Mouse (Mus musculus): Measurements from ENCODE around the gene Olfr913.

The Olfr913 gene

GRCm38 (mm10) chr9:38592459-38592858, at the start of gene Olfr913:
Gene Olfr913, plus strand, starts transcription at chr9:38592759.
- DNase-seq (ENCODE audit: low read depth, low spot score) = no peak

- no peak for DNase-seq (ENCODE audit: low read depth, low spot score)
Measured at GRCm38 (mm10) chr9:38579878-38580277, 12.7 kb upstream of the Olfr913 start, which contains the start of gene Olfr912. Gene Olfr912, plus strand, starts transcription at chr9:38580178.

GRCm38 (mm10) chr9:38591056-38591455, 1.5 kb upstream of the Olfr913 start:
- no peak for DNase-seq (ENCODE audit: low read depth, low spot score)

- no peak for DNase-seq (ENCODE audit: low read depth, low spot score)
Measured at GRCm38 (mm10) chr9:38604802-38605201, 12.2 kb downstream of the Olfr913 start, which contains the start of gene Olfr914. Gene Olfr914, plus strand, starts transcription at chr9:38605102.

- DNase-seq (ENCODE audit: low read depth, low spot score) = no peak
Measured at GRCm38 (mm10) chr9:38632406-38632805, 39.8 kb downstream of the Olfr913 start.
